Mouse (Mus musculus): ENCODE data around the gene Gm20547.

DNA sequence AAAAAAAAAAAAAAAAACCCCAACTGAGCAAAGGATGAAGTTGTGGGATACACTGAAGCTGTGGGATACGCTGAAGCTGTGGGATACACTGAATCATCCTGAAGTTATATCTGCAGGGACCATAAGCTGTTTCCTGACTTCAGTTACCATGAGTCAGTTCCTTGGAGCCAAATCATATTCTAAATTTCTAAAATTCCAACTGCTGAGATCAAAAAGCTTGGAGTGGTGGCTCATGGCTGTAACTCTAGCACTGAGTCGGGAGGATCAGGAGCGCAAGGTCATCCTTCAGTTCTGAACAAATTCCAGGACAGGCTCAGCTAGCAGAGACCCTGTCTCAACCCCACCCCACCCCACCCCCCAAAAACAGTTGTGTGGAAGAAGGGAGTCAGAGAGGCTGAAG, 3.8 kb upstream of the Gm20547 start:
- TF ChIP-seq CTCF (IDR thresholded peaks at IDR 0.05; ENCODE audit: insufficient read depth, low read length) = no peak
- TF ChIP-seq POLR2A (IDR thresholded peaks at IDR 0.05; ENCODE audit: borderline replicate concordance, extremely low read depth, low read depth, low read length) = no peak

All from lung, adult 2 months (tissue).